Mouse (Mus musculus) forebrain, embryonic 14.5 days (tissue): ENCODE data around the gene Usp48. TPM values are rescaled to one million over a fixed set of nuclear protein-coding genes. Genes with fewer than 3 reads are reported as not detected.

ENCODE experiments used
- ATAC-seq: fragments of 200-750 bp; cut with Nextera tagmentation; 2 replicates; pipeline ENCODE4 v1.8.0; 2017; ENCODE audit warnings: mild to moderate bottlenecking, moderate library complexity
- DNase-seq: peaks from one replicate; pipeline ENCODE4 v3.0.0-alpha.2; 2015; ENCODE audit warnings: low spot score
- H3K27ac ChIP-seq: fragments of 300-500 bp; sonication (generic); 2 replicates; pipeline ENCODE4 v1.5.1; 2014; ENCODE audit warnings: low read depth, mild to moderate bottlenecking, control low read depth, low read length, moderate library complexity
- H3K27me3 ChIP-seq: fragments of 300-500 bp; sonication (generic); replicated peaks from 2 replicates; pipeline ENCODE4 v1.6.1; 2014; ENCODE audit warnings: low read length, control low read depth, mixed read lengths; ENCODE audit not compliant: control insufficient read depth, insufficient read depth
- H3K36me3 ChIP-seq: fragments of 300-500 bp; sonication (generic); 2 replicates; pipeline ENCODE4 v1.6.1; 2014; ENCODE audit warnings: low read length, control low read depth; ENCODE audit not compliant: control insufficient read depth, insufficient read depth
- H3K4me1 ChIP-seq: fragments of 300-500 bp; sonication (generic); 2 replicates; pipeline ENCODE4 v1.6.1; 2014; ENCODE audit warnings: antibody characterized with exemption, low read length, control low read depth; ENCODE audit not compliant: control insufficient read depth, insufficient read depth
- H3K4me2 ChIP-seq: fragments of 300-500 bp; sonication (generic); 2 replicates; pipeline ENCODE4 v1.6.1; 2014; ENCODE audit warnings: mild to moderate bottlenecking, control low read depth, low read length
- H3K4me3 ChIP-seq: fragments of 300-500 bp; sonication (generic); 2 replicates; pipeline ENCODE4 v1.5.1; 2014; ENCODE audit warnings: low read depth, low read length, control low read depth
- H3K9ac ChIP-seq: fragments of 300-500 bp; sonication (generic); 2 replicates; pipeline ENCODE4 v1.6.1; 2014; ENCODE audit warnings: mild to moderate bottlenecking, low read length, control low read depth, moderate library complexity
- H3K9me3 ChIP-seq: fragments of 300-500 bp; sonication (generic); replicated peaks from 2 replicates; pipeline ENCODE4 v1.6.1; 2016; ENCODE audit warnings: low read length, control low read depth, mixed read lengths; ENCODE audit not compliant: control insufficient read depth
- WGBS: fragments of 180-500 bp; shearing (Covaris S2); extraction: QIAGEN DNeasy Blood & Tissue Kit; methylation state at CpG from one replicate; pipeline ENCODE4 v1.1.7; 2014; 5-methylcytosine and 5-hydroxymethylcytosine counted together
- polyA plus RNA-seq: library from polyadenylated mRNA; unstranded; fragments of >200 nt; fragmentation: Nextera tagmentation; extraction: Ambion mirVana; gene quantifications from 2 replicates; pipeline ENCODE4 v1.2.1, GENCODE M21; 2014

Gene Usp48
- polyA plus RNA-seq, 1 experiment from 2014 or later, result 52.4 TPM

DNA sequence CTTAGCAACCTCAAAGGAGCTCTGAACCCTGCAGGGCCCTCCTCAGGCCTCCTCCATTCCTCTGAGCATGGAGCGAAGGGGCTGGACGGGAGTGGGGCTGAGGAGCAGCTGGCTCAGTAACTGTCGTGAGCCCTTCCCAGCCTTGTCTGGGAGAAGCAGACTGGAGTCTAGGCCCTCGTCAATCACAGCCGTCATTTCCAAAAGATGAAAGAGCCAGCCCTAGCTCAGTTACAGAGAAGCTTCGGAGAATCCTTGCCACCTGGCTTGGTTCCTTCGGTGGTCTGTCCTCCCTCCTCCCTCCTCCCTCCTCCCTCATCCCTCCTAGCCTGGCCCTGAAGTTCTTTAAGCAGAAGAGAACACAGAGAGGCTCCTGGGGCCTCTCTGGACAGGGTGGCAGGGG lies 87.2 kb downstream of the Usp48 start:
- Histone ChIP-seq H3K4me1 (peaks cover 19% of the 10 kb centered on the region), H3K9me3 (no peaks in the 10 kb centered on the region), H3K4me2 (peak overlapping the region; percentile 74; the same call in 1 of the 2 replicates), H3K36me3 (no peaks in the 10 kb centered on the region), H3K9ac (peak overlapping the region; percentile 59; the same call in 1 of the 2 replicates), H3K4me3 (no peak overlapping the region), H3K27ac (peak overlapping the region; percentile 68), H3K27me3 (0 out of 2 replicates have a peak, but pooled peaks cover 8% of the 10 kb centered on the region)
- DNase-seq (no peak), ATAC-seq (peak; percentile 14)
- WGBS, result 26% methylated on average over 7 of the region's 7 CpGs

- Histone ChIP-seq H3K27me3 (0 out of 2 replicates have a peak, but pooled peaks cover 8% of the 10 kb centered on the region), H3K4me2 (peak overlapping the region; percentile 74), H3K9me3 (no peaks in the 10 kb centered on the region), H3K4me1 (peaks cover 19% of the 10 kb centered on the region), H3K36me3 (no peaks in the 10 kb centered on the region), H3K4me3 (peak overlapping the region; percentile 31), H3K9ac (peak overlapping the region; percentile 59), H3K27ac (peak overlapping the region; percentile 68)
- DNase-seq, result peak; percentile 75
- WGBS, result 4% methylated on average over 52 of the region's 52 CpGs
- ATAC-seq, result peak; percentile 59
Measured at GRCm38 (mm10) chr4:137681408-137682104, 88.0 kb downstream of the Usp48 start.

GRCm38 (mm10) chr4:137682961-137683453 lies 89.5 kb downstream of the Usp48 start:
- 0 out of 2 replicates have a peak, but pooled peaks cover 8% of the 10 kb centered on the region for H3K27me3 ChIP-seq
- H3K27ac ChIP-seq, result no peak overlapping the region
- H3K9me3 ChIP-seq, result no peaks in the 10 kb centered on the region
- ATAC-seq, result no peak
- DNase-seq, result no peak
- 53% methylated on average over 7 of the region's 7 CpGs for WGBS
- H3K4me3 ChIP-seq, result no peak overlapping the region
- no peak overlapping the region for H3K9ac ChIP-seq
- peaks cover 19% of the 10 kb centered on the region for H3K4me1 ChIP-seq
- no peak overlapping the region for H3K4me2 ChIP-seq
- no peaks in the 10 kb centered on the region for H3K36me3 ChIP-seq

DNA sequence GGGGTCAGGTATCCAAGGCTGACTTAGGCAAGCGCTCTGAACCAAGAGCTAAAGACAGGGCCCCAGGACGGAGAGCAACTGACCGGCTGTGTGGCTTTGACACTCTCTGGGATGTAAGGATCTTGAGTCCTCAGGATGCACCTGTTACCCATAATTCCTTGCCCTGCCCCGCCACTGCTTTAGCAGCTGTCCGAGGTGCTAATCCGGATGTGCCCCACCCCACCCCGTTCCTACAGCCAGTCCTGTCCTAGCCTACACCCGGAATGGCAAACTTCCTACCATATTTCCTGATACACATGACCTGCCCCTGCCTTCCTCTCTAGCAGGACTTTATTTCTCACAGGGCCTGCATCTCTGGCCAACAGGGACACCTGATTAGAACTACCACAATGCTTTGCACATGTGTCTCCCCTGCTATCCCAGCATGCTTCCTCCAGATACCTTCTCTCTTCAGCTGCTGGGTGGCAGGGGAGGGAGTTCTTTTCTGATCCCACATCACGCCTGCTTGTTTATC lies 91.3 kb downstream of the Usp48 start:
- DNase-seq (no peak), ATAC-seq (no peak)
- Histone ChIP-seq H3K9me3 (no peaks in the 10 kb centered on the region), H3K4me2 (no peak overlapping the region), H3K4me3 (no peak overlapping the region), H3K27ac (no peak overlapping the region), H3K9ac (no peak overlapping the region), H3K4me1 (peaks cover 19% of the 10 kb centered on the region), H3K27me3 (0 out of 2 replicates have a peak, but pooled peaks cover 8% of the 10 kb centered on the region), H3K36me3 (no peaks in the 10 kb centered on the region)
- 36% methylated on average over 9 of the region's 9 CpGs for WGBS

GRCm38 (mm10) chr4:137686303-137686702 lies 92.7 kb downstream of the Usp48 start:
- no peak overlapping the region for H3K4me3 ChIP-seq
- no peak overlapping the region for H3K4me2 ChIP-seq
- H3K4me1 ChIP-seq, result peaks cover 5% of the 10 kb centered on the region; the same call in 1 of the 2 replicates
- WGBS, result 25% methylated on average over 5 of the region's 5 CpGs
- ATAC-seq (0 out of 2 replicates have a peak, but pooled peaks have one; percentile 18), DNase-seq (peak; percentile 51)
- no peak overlapping the region for H3K9ac ChIP-seq
- no peaks in the 10 kb centered on the region for H3K36me3 ChIP-seq
- 0 out of 2 replicates have a peak, but pooled peaks cover 8% of the 10 kb centered on the region for H3K27me3 ChIP-seq
- no peaks in the 10 kb centered on the region for H3K9me3 ChIP-seq
- H3K27ac ChIP-seq, result no peak overlapping the region

GRCm38 (mm10) chr4:137687234-137687825 lies 93.8 kb downstream of the Usp48 start:
- no peaks in the 10 kb centered on the region for H3K4me1 ChIP-seq
- H3K27me3 ChIP-seq, result 0 out of 2 replicates have a peak, but pooled peaks cover 2% of the 10 kb centered on the region
- H3K27ac ChIP-seq, result no peak overlapping the region
- WGBS, result 82% methylated on average over 14 of the region's 14 CpGs
- DNase-seq (no peak), ATAC-seq (no peak)
- no peaks in the 10 kb centered on the region for H3K9me3 ChIP-seq
- no peak overlapping the region for H3K4me3 ChIP-seq
- H3K4me2 ChIP-seq, result no peak overlapping the region
- no peaks in the 10 kb centered on the region for H3K36me3 ChIP-seq
- no peak overlapping the region for H3K9ac ChIP-seq

GRCm38 (mm10) chr4:137692107-137692902 lies 98.8 kb downstream of the Usp48 start:
- Histone ChIP-seq H3K27ac (no peak overlapping the region), H3K4me2 (no peak overlapping the region), H3K4me1 (peaks cover 4% of the 10 kb centered on the region), H3K9me3 (no peaks in the 10 kb centered on the region), H3K9ac (no peak overlapping the region), H3K27me3 (no peaks in the 10 kb centered on the region), H3K36me3 (no peaks in the 10 kb centered on the region), H3K4me3 (no peak overlapping the region)
- no peak for DNase-seq
- 90% methylated on average over 10 of the region's 10 CpGs for WGBS
- ATAC-seq, result no peak

GRCm38 (mm10) chr4:137695300-137695699 lies 101.7 kb downstream of the Usp48 start:
- DNase-seq, result no peak
- no peaks in the 10 kb centered on the region for H3K27me3 ChIP-seq
- ATAC-seq, result no peak
- H3K4me1 ChIP-seq, result peaks cover 6% of the 10 kb centered on the region
- no peak overlapping the region for H3K4me2 ChIP-seq
- no peaks in the 10 kb centered on the region for H3K9me3 ChIP-seq
- no peak overlapping the region for H3K27ac ChIP-seq
- H3K4me3 ChIP-seq, result no peak overlapping the region
- no peaks in the 10 kb centered on the region for H3K36me3 ChIP-seq
- WGBS, result 81% methylated on average over 8 of the region's 8 CpGs
- H3K9ac ChIP-seq, result no peak overlapping the region
